Mouse (Mus musculus) midbrain, embryonic 14.5 days (tissue): ENCODE data around the gene Galnt15. TPM values are rescaled to one million over a fixed set of nuclear protein-coding genes. Genes with fewer than 3 reads are reported as not detected.

Experiments used
- ATAC-seq: fragments of 200-750 bp; cut with Nextera tagmentation; 2 replicates; pipeline ENCODE4 v1.8.0; 2017; ENCODE audit warnings: moderate number of reproducible peaks, moderate library complexity; ENCODE audit not compliant: low FRiP score, low TSS enrichment
- DNase-seq: peaks from one replicate; pipeline ENCODE4 v3.0.0-alpha.2; 2015
- H3K27ac ChIP-seq: fragments of 300-500 bp; sonication (generic); replicated peaks from 2 replicates; pipeline ENCODE4 v1.5.1; 2014; ENCODE audit warnings: mild to moderate bottlenecking, low read depth, low read length, moderate library complexity
- H3K27me3 ChIP-seq: fragments of 300-500 bp; sonication (generic); 2 replicates; pipeline ENCODE4 v1.6.1; 2014; ENCODE audit warnings: low read length, control low read depth, mixed read lengths; ENCODE audit not compliant: control insufficient read depth, insufficient read depth
- H3K36me3 ChIP-seq: fragments of 300-500 bp; sonication (generic); 2 replicates; pipeline ENCODE4 v1.6.1; 2014; ENCODE audit warnings: low read length, control low read depth; ENCODE audit not compliant: control insufficient read depth, insufficient read depth
- H3K4me1 ChIP-seq: fragments of 300-500 bp; sonication (generic); 2 replicates; pipeline ENCODE4 v1.6.1; 2014; ENCODE audit warnings: mild to moderate bottlenecking, antibody characterized with exemption, low read length, control low read depth; ENCODE audit not compliant: control insufficient read depth, insufficient read depth
- H3K4me2 ChIP-seq: fragments of 300-500 bp; sonication (generic); 2 replicates; pipeline ENCODE4 v1.6.1; 2014; ENCODE audit warnings: mild to moderate bottlenecking, low read length, moderate library complexity
- H3K4me3 ChIP-seq: fragments of 300-500 bp; sonication (generic); replicated peaks from 2 replicates; pipeline ENCODE4 v1.5.1; 2014; ENCODE audit warnings: low read depth, low read length
- H3K9ac ChIP-seq: fragments of 300-500 bp; sonication (generic); replicated peaks from 2 replicates; pipeline ENCODE4 v1.6.1; 2014; ENCODE audit warnings: mild to moderate bottlenecking, low read length, moderate library complexity
- H3K9me3 ChIP-seq: fragments of 300-500 bp; sonication (generic); 2 replicates; pipeline ENCODE4 v1.6.1; 2016; ENCODE audit warnings: low read length, control low read depth, mixed read lengths; ENCODE audit not compliant: control insufficient read depth
- WGBS: fragments of 180-500 bp; shearing (Covaris S2); extraction: QIAGEN DNeasy Blood & Tissue Kit; methylation state at CpG from one replicate; pipeline ENCODE4 v1.1.7; 2014; 5-methylcytosine and 5-hydroxymethylcytosine counted together
- polyA plus RNA-seq: library from polyadenylated mRNA; unstranded; fragments of >200 nt; fragmentation: Nextera tagmentation; extraction: Ambion mirVana; gene quantifications from 2 replicates; pipeline ENCODE4 v1.2.1, GENCODE M21; 2014

Galnt15 gene
- polyA plus RNA-seq, 1 experiment from 2014 or later = 0.25 TPM

DNA sequence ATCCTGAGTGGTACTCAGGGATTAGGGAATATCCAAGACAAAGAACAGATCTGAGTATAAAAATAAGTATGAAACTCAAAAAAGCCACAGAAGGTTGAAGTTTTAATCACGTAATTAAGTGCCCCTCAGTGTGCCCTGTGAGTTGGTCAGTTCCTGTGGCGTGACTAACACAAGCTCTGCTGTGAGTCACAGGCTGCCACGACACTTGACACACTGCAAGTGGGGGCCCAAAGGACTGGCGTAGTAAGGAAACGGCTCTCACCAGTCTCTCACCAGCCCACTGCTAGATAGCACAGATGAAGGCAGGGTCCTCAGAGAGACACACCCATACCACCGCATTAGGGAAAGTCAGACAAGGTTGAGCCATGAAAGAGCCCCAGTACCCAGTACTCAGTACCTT lies 21.4 kb downstream of the Galnt15 start:
- Histone ChIP-seq H3K4me2 (no peak overlapping the region), H3K4me1 (no peaks in the 10 kb centered on the region), H3K36me3 (no peaks in the 10 kb centered on the region), H3K27ac (no peak overlapping the region), H3K27me3 (no peaks in the 10 kb centered on the region), H3K4me3 (no peak overlapping the region), H3K9ac (no peak overlapping the region), H3K9me3 (no peaks in the 10 kb centered on the region)
- no peak for DNase-seq
- no peak for ATAC-seq
- WGBS = 86% methylated on average over 6 of the region's 6 CpGs

- Histone ChIP-seq H3K27ac (no peak overlapping the region), H3K27me3 (no peaks in the 10 kb centered on the region), H3K9me3 (no peaks in the 10 kb centered on the region), H3K36me3 (no peaks in the 10 kb centered on the region), H3K4me1 (no peaks in the 10 kb centered on the region), H3K4me2 (no peak overlapping the region), H3K4me3 (no peak overlapping the region), H3K9ac (no peak overlapping the region)
- 77% methylated on average over 5 of the region's 5 CpGs for WGBS
- ATAC-seq (no peak), DNase-seq (no peak)
These were observed 25.1 kb downstream of the Galnt15 start for GRCm38 (mm10) chr14:32053895-32054294.

- Histone ChIP-seq H3K27me3 (no peaks in the 10 kb centered on the region), H3K27ac (no peak overlapping the region), H3K4me3 (no peak overlapping the region), H3K4me1 (no peaks in the 10 kb centered on the region), H3K9me3 (no peaks in the 10 kb centered on the region), H3K4me2 (no peak overlapping the region), H3K36me3 (no peaks in the 10 kb centered on the region), H3K9ac (no peak overlapping the region)
- DNase-seq (no peak), ATAC-seq (no peak)
- 68% methylated on average over 10 of the region's 10 CpGs for WGBS
These were observed 26.0 kb downstream of the Galnt15 start for GRCm38 (mm10) chr14:32054788-32055187.

DNA sequence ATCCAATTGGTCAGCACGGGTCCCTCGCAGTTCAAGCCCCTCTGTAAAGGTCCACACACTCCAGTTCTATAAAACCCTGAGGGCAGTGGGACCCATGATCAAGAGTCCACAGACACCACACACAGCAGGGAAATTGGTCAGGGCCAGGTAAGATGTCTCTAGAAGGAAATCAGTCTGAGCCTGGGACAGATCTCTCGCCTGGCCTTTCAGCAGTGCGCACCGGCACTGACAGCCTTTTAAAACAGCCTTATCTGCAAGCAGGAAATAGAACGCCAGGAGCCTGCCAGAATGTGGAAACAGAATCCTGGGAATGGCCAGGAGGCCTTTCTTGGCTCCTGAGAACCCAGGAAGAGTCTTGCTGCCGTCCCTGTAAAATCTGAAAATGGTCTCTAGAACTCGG lies 27.0 kb downstream of the Galnt15 start:
- H3K4me1 ChIP-seq = no peaks in the 10 kb centered on the region
- DNase-seq = no peak
- no peaks in the 10 kb centered on the region for H3K27me3 ChIP-seq
- H3K9ac ChIP-seq = no peak overlapping the region
- H3K27ac ChIP-seq = no peak overlapping the region
- H3K4me3 ChIP-seq = no peak overlapping the region
- no peak overlapping the region for H3K4me2 ChIP-seq
- H3K9me3 ChIP-seq = no peaks in the 10 kb centered on the region
- 89% methylated on average over 8 of the region's 8 CpGs for WGBS
- no peak for ATAC-seq
- H3K36me3 ChIP-seq = no peaks in the 10 kb centered on the region

DNA sequence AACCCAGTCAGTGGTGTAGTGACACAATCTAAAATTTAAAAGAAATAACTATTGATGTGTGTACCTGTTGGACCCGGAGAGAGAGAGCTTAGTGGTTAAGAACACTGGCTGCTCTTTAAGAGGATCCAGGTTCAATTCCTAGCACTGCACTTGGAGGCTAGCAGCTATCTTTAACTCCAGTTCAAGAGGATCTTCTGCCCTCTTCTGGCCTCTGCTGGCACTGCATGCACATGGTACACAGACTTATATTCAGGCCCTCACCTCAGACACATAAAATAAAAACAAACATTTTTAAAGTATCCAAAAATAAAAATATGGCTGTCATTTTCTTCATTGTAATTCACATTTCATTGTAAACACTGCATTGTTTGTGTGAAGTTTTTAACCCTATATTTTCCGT lies 27.9 kb downstream of the Galnt15 start:
- H3K9me3 ChIP-seq = no peaks in the 10 kb centered on the region
- DNase-seq (no peak), ATAC-seq (no peak)
- no peak overlapping the region for H3K27ac ChIP-seq
- no peaks in the 10 kb centered on the region for H3K27me3 ChIP-seq
- no peak overlapping the region for H3K9ac ChIP-seq
- no peak overlapping the region for H3K4me2 ChIP-seq
- H3K36me3 ChIP-seq = no peaks in the 10 kb centered on the region
- no peaks in the 10 kb centered on the region for H3K4me1 ChIP-seq
- no peak overlapping the region for H3K4me3 ChIP-seq
- WGBS = 96% methylated on average over 2 of the region's 2 CpGs

DNA sequence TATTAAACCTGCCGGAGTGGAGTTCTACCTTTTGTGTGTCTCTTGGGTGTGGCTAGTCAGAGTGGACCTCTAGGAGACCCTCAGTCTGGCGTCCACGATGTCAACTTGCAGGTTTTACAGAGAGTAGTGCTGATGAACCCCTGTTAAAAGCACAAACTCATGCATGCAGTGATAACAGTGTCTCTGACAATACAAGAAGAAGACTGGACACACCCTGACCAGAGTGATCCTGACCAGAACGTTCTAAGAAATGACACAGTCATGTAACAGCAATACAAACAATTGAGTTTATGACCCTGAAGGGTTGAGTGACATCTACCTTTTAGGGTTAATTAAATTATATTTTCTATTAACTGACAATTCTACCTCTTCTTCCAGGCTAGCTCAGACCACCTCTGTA lies 28.9 kb downstream of the Galnt15 start:
- H3K4me3 ChIP-seq = no peak overlapping the region
- H3K9ac ChIP-seq = no peak overlapping the region
- WGBS = 89% methylated on average over 4 of the region's 4 CpGs
- no peak overlapping the region for H3K27ac ChIP-seq
- H3K4me2 ChIP-seq = no peak overlapping the region
- H3K27me3 ChIP-seq = no peaks in the 10 kb centered on the region
- DNase-seq = no peak
- H3K9me3 ChIP-seq = no peaks in the 10 kb centered on the region
- no peaks in the 10 kb centered on the region for H3K36me3 ChIP-seq
- H3K4me1 ChIP-seq = no peaks in the 10 kb centered on the region
- no peak for ATAC-seq

- Histone ChIP-seq H3K9ac (no peak overlapping the region), H3K4me2 (no peak overlapping the region), H3K4me3 (no peak overlapping the region), H3K9me3 (no peaks in the 10 kb centered on the region; the same call in 1 of the 2 replicates), H3K4me1 (no peaks in the 10 kb centered on the region), H3K27ac (no peak overlapping the region), H3K36me3 (no peaks in the 10 kb centered on the region), H3K27me3 (no peaks in the 10 kb centered on the region)
- WGBS = 87% methylated on average over 4 of the region's 4 CpGs
- no peak for ATAC-seq
- DNase-seq = no peak
These were observed 32.6 kb downstream of the Galnt15 start for GRCm38 (mm10) chr14:32061398-32061797.

- Histone ChIP-seq H3K4me1 (no peaks in the 10 kb centered on the region), H3K36me3 (no peaks in the 10 kb centered on the region), H3K9me3 (no peaks in the 10 kb centered on the region), H3K27me3 (no peaks in the 10 kb centered on the region), H3K4me2 (no peak overlapping the region), H3K27ac (no peak overlapping the region), H3K4me3 (no peak overlapping the region), H3K9ac (no peak overlapping the region)
- DNase-seq (no peak), ATAC-seq (no peak)
These were observed 44.0 kb downstream of the Galnt15 start for GRCm38 (mm10) chr14:32072807-32073206.

- DNase-seq = no peak
- H3K4me1 ChIP-seq = no peaks in the 10 kb centered on the region
- no peak for ATAC-seq
- no peak overlapping the region for H3K27ac ChIP-seq
- 55% methylated on average over 8 of the region's 8 CpGs for WGBS
- H3K27me3 ChIP-seq = no peaks in the 10 kb centered on the region
- no peak overlapping the region for H3K4me3 ChIP-seq
- no peaks in the 10 kb centered on the region for H3K9me3 ChIP-seq
- no peaks in the 10 kb centered on the region for H3K36me3 ChIP-seq
- 0 out of 2 replicates have a peak overlapping the region, but pooled peaks have one; percentile 12 for H3K9ac ChIP-seq
- no peak overlapping the region for H3K4me2 ChIP-seq
These were observed 44.5 kb downstream of the Galnt15 start for GRCm38 (mm10) chr14:32073211-32073685.
